Mouse (Mus musculus): Measurements from ENCODE around the gene Ccnd2. TPM values are rescaled to one million over a fixed set of nuclear protein-coding genes. Genes with fewer than 3 reads are reported as not detected.
A peak's percentile ranks its signal among the peaks of the same experiment; 100 is the strongest.

Gene Ccnd2
- 914 and 924 TPM in 2 replicates for polyA plus RNA-seq (2016; fragmentation: Nextera tagmentation; extraction: Ambion mirVana)

GRCm38 (mm10) chr6:127152106-127152951, at the start of gene Ccnd2:
Ccnd2 (minus strand) TSS chr6:127152193.
- Histone ChIP-seq H3K36me3 (no peaks in the 10 kb centered on the region), H3K4me1 (peaks cover 50% of the 10 kb centered on the region), H3K27me3 (ENCODE audit: insufficient read depth, poor library complexity, severe bottlenecking) (peaks cover 4% of the 10 kb centered on the region; the same call in 1 of the 2 replicates), H3K4me3 (peak within 1 kb of the TSS; percentile 75), H3K9me3 (no peaks in the 10 kb centered on the region), H3K27ac (peak within 1 kb of the TSS; percentile 98)
- WGBS, result under 1% methylated on average over 39 of the region's 40 CpGs
- peak; percentile 96 for DNase-seq (ENCODE audit: low spot score)

GRCm38 (mm10) chr6:127196985-127197384, 45.0 kb upstream of the Ccnd2 start:
- Histone ChIP-seq H3K27ac (no peak overlapping the region), H3K9me3 (no peaks in the 10 kb centered on the region), H3K27me3 (ENCODE audit: insufficient read depth, poor library complexity, severe bottlenecking) (no peaks in the 10 kb centered on the region), H3K4me3 (no peak overlapping the region), H3K36me3 (no peaks in the 10 kb centered on the region), H3K4me1 (no peaks in the 10 kb centered on the region)
- DNase-seq (ENCODE audit: low spot score), result no peak
- 50% methylated on average over 2 of the region's 2 CpGs for WGBS

DNA sequence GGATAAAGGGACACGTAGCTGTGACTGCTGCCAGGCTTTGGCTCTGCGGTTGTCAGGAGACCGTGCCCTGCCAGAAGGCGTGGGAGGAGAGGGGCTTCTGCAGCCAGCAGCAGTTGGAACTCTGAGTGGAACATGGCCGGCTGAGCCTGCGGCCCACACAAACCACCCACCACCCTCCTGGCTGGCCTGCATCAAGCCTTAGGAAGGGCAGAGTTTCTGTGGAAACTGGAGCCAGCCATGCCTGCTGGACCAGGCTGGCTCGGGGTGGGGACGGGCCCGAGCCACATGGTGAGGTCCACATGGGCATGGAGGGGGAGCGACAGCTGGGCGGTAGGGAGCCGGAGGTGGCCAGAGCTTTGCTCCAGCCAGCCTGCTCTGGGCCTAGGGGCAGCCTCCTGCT, 29.3 kb upstream of the Ccnd2 start:
- 64% methylated on average over 12 of the region's 12 CpGs for WGBS
- DNase-seq (ENCODE audit: low spot score), result no peak
- no peaks in the 10 kb centered on the region for H3K36me3 ChIP-seq
- no peak overlapping the region for H3K4me3 ChIP-seq
- peaks cover 19% of the 10 kb centered on the region; the same call in 1 of the 2 replicates for H3K27me3 ChIP-seq (ENCODE audit: insufficient read depth, poor library complexity, severe bottlenecking)
- H3K9me3 ChIP-seq, result no peaks in the 10 kb centered on the region
- H3K4me1 ChIP-seq, result peaks cover 37% of the 10 kb centered on the region
- 0 out of 2 replicates have a peak overlapping the region, but pooled peaks have one; percentile 25 for H3K27ac ChIP-seq

- Histone ChIP-seq H3K4me3 (no peak overlapping the region), H3K9me3 (no peaks in the 10 kb centered on the region), H3K27me3 (ENCODE audit: insufficient read depth, poor library complexity, severe bottlenecking) (peaks cover 2% of the 10 kb centered on the region; the same call in 1 of the 2 replicates), H3K4me1 (peaks cover 35% of the 10 kb centered on the region), H3K27ac (no peak overlapping the region), H3K36me3 (no peaks in the 10 kb centered on the region)
- no peak for DNase-seq (ENCODE audit: low spot score)
- WGBS, result 67% methylated on average over 12 of the region's 12 CpGs
Observed at GRCm38 (mm10) chr6:127179056-127179759, 27.2 kb upstream of the Ccnd2 start.

DNA sequence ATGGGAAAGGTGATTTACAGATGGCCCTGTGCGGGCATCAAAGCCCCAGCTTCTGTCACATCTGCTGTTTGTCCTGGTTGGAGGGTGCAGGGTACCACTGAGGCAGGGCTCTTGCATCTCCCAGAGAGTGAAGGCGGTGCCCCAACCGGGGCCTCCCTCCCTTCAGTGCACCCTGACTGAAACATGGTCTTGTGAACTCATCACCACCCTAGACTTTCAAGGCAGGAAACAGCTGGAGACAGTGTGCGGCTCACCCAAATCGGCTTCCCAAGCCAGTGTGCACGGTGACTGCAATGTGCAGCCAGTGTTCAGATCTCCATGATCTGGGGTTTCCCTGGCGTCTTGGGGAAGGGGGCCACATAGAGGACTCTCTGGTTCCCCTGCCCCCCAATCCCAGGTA, 26.0 kb upstream of the Ccnd2 start:
- no peaks in the 10 kb centered on the region for H3K36me3 ChIP-seq
- no peak overlapping the region for H3K4me3 ChIP-seq
- H3K4me1 ChIP-seq, result peaks cover 38% of the 10 kb centered on the region
- peak overlapping the region; percentile 62 for H3K27ac ChIP-seq
- H3K27me3 ChIP-seq (ENCODE audit: insufficient read depth, poor library complexity, severe bottlenecking), result 0 out of 2 replicates have a peak, but pooled peaks cover under 1% of the 10 kb centered on the region
- 73% methylated on average over 7 of the region's 7 CpGs for WGBS
- no peaks in the 10 kb centered on the region for H3K9me3 ChIP-seq
- no peak for DNase-seq (ENCODE audit: low spot score)

- 0 out of 2 replicates have a peak, but pooled peaks cover 5% of the 10 kb centered on the region for H3K27me3 ChIP-seq (ENCODE audit: insufficient read depth, poor library complexity, severe bottlenecking)
- peaks cover 43% of the 10 kb centered on the region for H3K4me1 ChIP-seq
- H3K27ac ChIP-seq, result peak overlapping the region; percentile 62; the same call in 1 of the 2 replicates
- H3K4me3 ChIP-seq, result no peak overlapping the region
- no peak for DNase-seq (ENCODE audit: low spot score)
- H3K36me3 ChIP-seq, result no peaks in the 10 kb centered on the region
- H3K9me3 ChIP-seq, result no peaks in the 10 kb centered on the region
- WGBS, result 32% methylated on average over 4 of the region's 4 CpGs
Observed at GRCm38 (mm10) chr6:127177441-127177840, 25.4 kb upstream of the Ccnd2 start.

DNA sequence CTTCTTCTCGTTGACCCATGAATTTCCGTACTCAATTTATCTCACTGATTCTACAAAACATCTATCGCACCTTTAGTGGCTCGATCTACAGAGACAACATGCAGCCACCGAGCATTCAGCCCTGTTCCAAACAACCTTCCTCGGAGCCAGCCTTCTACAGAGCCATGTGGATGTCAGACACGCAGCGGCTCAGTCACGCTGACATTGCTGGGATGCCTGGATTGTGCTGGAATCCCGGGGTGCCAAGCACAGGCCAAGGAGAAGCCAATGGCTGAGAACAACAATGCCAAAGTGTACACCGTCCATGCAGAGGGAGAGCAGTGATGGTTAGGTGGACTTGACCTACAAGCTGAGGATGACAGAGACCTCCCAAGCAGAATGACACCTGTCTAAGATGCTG, 20.5 kb upstream of the Ccnd2 start:
- Histone ChIP-seq H3K36me3 (no peaks in the 10 kb centered on the region), H3K4me1 (peaks cover 27% of the 10 kb centered on the region), H3K4me3 (no peak overlapping the region), H3K9me3 (no peaks in the 10 kb centered on the region), H3K27ac (peak overlapping the region; percentile 56; the same call in 1 of the 2 replicates), H3K27me3 (ENCODE audit: insufficient read depth, poor library complexity, severe bottlenecking) (0 out of 2 replicates have a peak, but pooled peaks cover 7% of the 10 kb centered on the region)
- 56% methylated on average over 11 of the region's 11 CpGs for WGBS
- no peak for DNase-seq (ENCODE audit: low spot score)

DNA sequence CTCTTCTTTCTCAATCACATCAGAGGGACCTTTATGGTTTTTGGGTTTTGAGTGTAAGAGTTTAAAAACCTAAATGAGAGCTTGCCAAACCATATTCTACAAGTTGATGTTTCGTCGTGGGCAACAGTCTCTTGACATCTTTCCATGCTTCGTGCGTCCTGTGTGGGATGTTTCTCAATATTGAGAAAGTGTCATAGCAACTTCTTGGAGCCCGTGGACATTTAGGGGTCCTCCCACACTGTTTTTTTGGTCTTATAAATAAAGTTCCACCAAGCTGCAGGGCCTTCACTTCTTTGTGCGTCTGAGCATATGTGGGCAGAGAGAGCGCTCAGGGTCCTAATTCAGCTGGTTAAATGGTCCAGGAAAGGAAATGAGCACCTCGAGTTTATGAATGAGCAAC, 18.7 kb upstream of the Ccnd2 start:
- WGBS, result 84% methylated on average over 8 of the region's 8 CpGs

DNA sequence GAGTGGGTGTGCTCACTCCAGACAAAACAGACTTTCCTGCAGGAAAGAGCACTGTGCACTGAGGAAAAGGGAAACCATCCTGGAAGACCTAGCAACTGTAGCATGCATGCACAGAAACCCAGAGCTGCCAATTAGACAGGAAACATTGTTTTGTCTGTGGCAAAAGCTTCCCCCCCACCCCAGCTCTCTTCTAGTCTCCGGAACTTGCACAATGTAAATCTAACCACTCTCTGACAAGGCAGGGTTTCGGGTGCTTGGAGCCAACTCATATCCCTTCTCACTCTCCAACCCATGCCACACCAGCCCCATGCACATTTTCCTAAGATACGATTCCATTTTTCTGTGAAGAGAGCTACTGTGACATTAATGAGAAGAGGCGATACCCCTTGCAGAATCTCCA, 13.7 kb upstream of the Ccnd2 start:
- Histone ChIP-seq H3K27ac (no peak overlapping the region), H3K4me3 (no peak overlapping the region), H3K27me3 (ENCODE audit: insufficient read depth, poor library complexity, severe bottlenecking) (no peaks in the 10 kb centered on the region), H3K36me3 (no peaks in the 10 kb centered on the region), H3K4me1 (peaks cover 9% of the 10 kb centered on the region), H3K9me3 (no peaks in the 10 kb centered on the region)
- DNase-seq (ENCODE audit: low spot score), result no peak
- WGBS, result 75% methylated on average over 4 of the region's 4 CpGs

More for the DNA sequence above, 18.7 kb upstream of the Ccnd2 start:
- no peak overlapping the region for H3K4me3 ChIP-seq
- no peaks in the 10 kb centered on the region for H3K36me3 ChIP-seq
- H3K27me3 ChIP-seq (ENCODE audit: insufficient read depth, poor library complexity, severe bottlenecking), result 0 out of 2 replicates have a peak, but pooled peaks cover 7% of the 10 kb centered on the region
- no peaks in the 10 kb centered on the region for H3K9me3 ChIP-seq
- H3K4me1 ChIP-seq, result peaks cover 20% of the 10 kb centered on the region
- H3K27ac ChIP-seq, result no peak overlapping the region
- no peak for DNase-seq (ENCODE audit: low spot score)

GRCm38 (mm10) chr6:127162842-127163241, 10.8 kb upstream of the Ccnd2 start:
- Histone ChIP-seq H3K4me3 (no peak overlapping the region), H3K9me3 (no peaks in the 10 kb centered on the region), H3K27ac (peak overlapping the region; percentile 22; the same call in 1 of the 2 replicates), H3K27me3 (ENCODE audit: insufficient read depth, poor library complexity, severe bottlenecking) (peaks cover 11% of the 10 kb centered on the region; the same call in 1 of the 2 replicates), H3K4me1 (peaks cover 9% of the 10 kb centered on the region), H3K36me3 (no peaks in the 10 kb centered on the region)
- 31% methylated on average over 6 of the region's 6 CpGs for WGBS
- DNase-seq (ENCODE audit: low spot score), result no peak

DNA sequence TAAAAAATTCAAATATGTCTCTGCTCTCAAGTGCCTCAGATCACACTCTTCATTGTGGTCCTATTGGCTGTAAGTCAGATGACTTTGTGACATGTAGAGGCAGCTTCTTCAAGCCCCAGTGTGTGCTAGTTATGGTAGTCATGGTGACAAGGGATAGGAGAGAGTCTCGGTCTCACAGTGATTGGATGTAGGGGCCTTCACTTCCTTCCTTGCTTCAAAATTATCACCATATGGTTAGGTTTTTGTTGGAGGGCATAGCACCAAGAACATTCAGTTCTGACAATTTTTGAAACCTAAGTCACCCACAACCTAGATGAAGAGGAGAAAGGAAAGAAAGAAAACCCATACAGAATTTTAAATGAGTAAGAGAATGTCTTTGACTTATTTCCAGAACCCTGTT, 5.3 kb upstream of the Ccnd2 start:
- no peaks in the 10 kb centered on the region for H3K9me3 ChIP-seq
- peaks cover 20% of the 10 kb centered on the region; the same call in 1 of the 2 replicates for H3K27me3 ChIP-seq (ENCODE audit: insufficient read depth, poor library complexity, severe bottlenecking)
- 46% methylated on average over 1 of the region's 1 CpGs for WGBS
- H3K36me3 ChIP-seq, result no peaks in the 10 kb centered on the region
- H3K27ac ChIP-seq, result no peak overlapping the region
- H3K4me3 ChIP-seq, result no peak overlapping the region
- H3K4me1 ChIP-seq, result peaks cover 24% of the 10 kb centered on the region
- DNase-seq (ENCODE audit: low spot score), result no peak

- H3K27me3 ChIP-seq (ENCODE audit: insufficient read depth, poor library complexity, severe bottlenecking), result peaks cover 20% of the 10 kb centered on the region; the same call in 1 of the 2 replicates
- DNase-seq (ENCODE audit: low spot score), result no peak
- H3K4me3 ChIP-seq, result peak overlapping the region; percentile 75
- H3K4me1 ChIP-seq, result peaks cover 37% of the 10 kb centered on the region
- H3K36me3 ChIP-seq, result no peaks in the 10 kb centered on the region
- 1% methylated on average over 15 of the region's 15 CpGs for WGBS
- H3K27ac ChIP-seq, result peak overlapping the region; percentile 98
- no peaks in the 10 kb centered on the region for H3K9me3 ChIP-seq
Observed at GRCm38 (mm10) chr6:127155468-127155867, 3.5 kb upstream of the Ccnd2 start.

Measured in heart, embryonic 10.5 days (tissue).